Mouse (Mus musculus) thymus, postnatal 36 days (tissue): ENCODE data around the gene Lgals3.

Source experiments
- DNase-seq, 2 experiments: peaks; one replicate each; pipeline ENCODE4 v3.0.0; 2022; ENCODE audit warnings: mixed read lengths in 2 of 2

Lgals3 gene

DNA sequence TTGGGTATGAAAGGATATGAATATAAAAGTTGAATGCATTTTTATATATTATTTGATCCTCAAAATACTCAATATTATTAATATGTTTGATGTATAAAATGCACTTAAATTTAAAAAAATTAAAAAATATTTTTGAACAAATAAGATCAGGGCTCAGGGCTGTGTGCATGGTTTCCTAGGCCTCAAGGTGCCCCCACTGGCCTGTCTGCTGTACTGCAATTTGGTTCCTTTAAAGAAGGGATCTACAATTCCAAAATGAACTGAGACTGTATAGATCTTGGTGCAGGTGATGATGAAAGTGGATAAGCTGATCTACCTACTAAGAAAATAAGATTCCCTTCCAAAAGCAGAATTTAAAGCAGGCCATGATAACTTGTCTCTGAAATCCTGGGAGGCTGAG lies 65.4 kb downstream of the Lgals3 start:
- DNase-seq: no peak
